Mouse (Mus musculus) myocyte (in vitro differentiated cells): ENCODE measurements around the gene Zfp667.

Source experiments
- E2F4 ChIP-seq: IDR thresholded peaks from one replicate; pipeline ENCODE4 v1.6.1; 2011; ENCODE audit warnings: mild to moderate bottlenecking, control low read depth, moderate library complexity; ENCODE audit not compliant: insufficient read depth
- MAX ChIP-seq: IDR thresholded peaks from one replicate; pipeline ENCODE4 v1.6.1; 2011; ENCODE audit warnings: low read depth, mild to moderate bottlenecking, control low read depth
- POLR2A ChIP-seq: IDR thresholded peaks from one replicate; pipeline ENCODE4 v1.6.1; 2011; ENCODE audit warnings: low read depth, mild to moderate bottlenecking, control low read depth, moderate library complexity; ENCODE audit not compliant: insufficient read length
- REST ChIP-seq: IDR thresholded peaks from one replicate; pipeline ENCODE4 v1.6.1; 2011; ENCODE audit warnings: mild to moderate bottlenecking, control low read depth, moderate library complexity; ENCODE audit not compliant: insufficient read depth, insufficient read length
- SRF ChIP-seq: IDR thresholded peaks from one replicate; pipeline ENCODE4 v1.6.1; 2011; ENCODE audit warnings: low read depth; ENCODE audit not compliant: control insufficient read depth, insufficient read length
- USF1 ChIP-seq: IDR thresholded peaks from one replicate; pipeline ENCODE4 v1.6.1; 2011; ENCODE audit warnings: low read depth, mild to moderate bottlenecking, control low read depth, moderate library complexity

DNA sequence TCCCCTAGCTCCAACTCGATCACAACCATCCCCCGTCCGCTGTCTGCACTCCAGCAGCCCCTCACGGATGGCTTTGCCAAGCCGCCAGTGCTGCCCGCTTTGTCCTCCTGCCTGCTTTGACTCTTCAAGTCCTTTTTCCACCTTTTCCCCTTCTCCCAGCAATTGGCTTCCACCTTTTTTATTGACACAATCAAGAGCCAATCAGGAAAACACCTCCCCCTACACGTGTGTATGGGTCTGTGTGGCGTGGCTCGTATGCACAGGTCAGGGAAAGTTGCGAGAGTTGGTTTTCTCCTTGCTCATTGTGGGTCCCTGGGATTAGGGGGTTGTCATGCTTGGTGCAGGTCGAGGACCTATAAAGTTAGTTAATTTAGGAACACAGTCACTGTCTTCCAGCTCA is 46.6 kb upstream of the Zfp667 start:
- TF ChIP-seq POLR2A: no peak
- no peak for TF ChIP-seq E2F4
- TF ChIP-seq USF1: no peak
- TF ChIP-seq SRF: no peak
- TF ChIP-seq REST: no peak
- TF ChIP-seq MAX: no peak
